Mouse (Mus musculus) testis, postnatal 14 days (tissue): ENCODE results near the gene Lin7b.
A peak's percentile ranks its signal among the peaks of the same experiment; 100 is the strongest.
"Not testable (repeated sequence)": the region's sequence is repeated elsewhere in the genome, so short reads cannot be mapped to it uniquely, and the experiment has no call there.

Source experiments
- DNase-seq: peaks from one replicate; pipeline ENCODE4 v3.0.0; 2021; ENCODE audit warnings: low spot score

Lin7b gene

GRCm38 (mm10) chr7:45395578-45396336 lies 25.4 kb upstream of the Lin7b start, which contains the start of gene Snrnp70:
Gene Snrnp70, minus strand, starts transcription at chr7:45395742.
- DNase-seq: peak; percentile 100

GRCm38 (mm10) chr7:45395129-45395541 lies 24.8 kb upstream of the Lin7b start:
- peak; percentile 87 for DNase-seq

- DNase-seq: no peak
Observed at GRCm38 (mm10) chr7:45386077-45386476, 15.7 kb upstream of the Lin7b start.

GRCm38 (mm10) chr7:45376057-45376456 lies 5.7 kb upstream of the Lin7b start:
- DNase-seq: no peak

- no peak for DNase-seq
Observed at GRCm38 (mm10) chr7:45374620-45375019, 4.2 kb upstream of the Lin7b start.

GRCm38 (mm10) chr7:45372371-45372770 lies 2.0 kb upstream of the Lin7b start:
- no peak for DNase-seq

GRCm38 (mm10) chr7:45369836-45370474 lies 428 bp downstream of the Lin7b start:
- DNase-seq: peak; percentile 50

- DNase-seq: no peak
Observed at GRCm38 (mm10) chr7:45369022-45369745, 1.2 kb downstream of the Lin7b start.

GRCm38 (mm10) chr7:45368178-45368577 lies 2.2 kb downstream of the Lin7b start:
- no peak for DNase-seq

- peak; percentile 94 for DNase-seq
Observed at GRCm38 (mm10) chr7:45367020-45367880, 3.1 kb downstream of the Lin7b start.

- DNase-seq: no peak
Observed at GRCm38 (mm10) chr7:45366652-45367019, 3.7 kb downstream of the Lin7b start, which contains the start of gene Ppfia3. Gene Ppfia3, minus strand, starts transcription at chr7:45367019.

GRCm38 (mm10) chr7:45365742-45366651 lies 4.4 kb downstream of the Lin7b start:
- no peak for DNase-seq

GRCm38 (mm10) chr7:45363983-45364382 lies 6.4 kb downstream of the Lin7b start:
- no peak for DNase-seq

- DNase-seq: peak; percentile 60
Observed at GRCm38 (mm10) chr7:45362801-45363200, 7.6 kb downstream of the Lin7b start.

- DNase-seq: peak; percentile 90
Observed at GRCm38 (mm10) chr7:45361243-45361804, 9.1 kb downstream of the Lin7b start.

GRCm38 (mm10) chr7:45360404-45361125 lies 9.8 kb downstream of the Lin7b start:
- no peak for DNase-seq

- not testable (repeated sequence) for DNase-seq
Observed at GRCm38 (mm10) chr7:45359081-45359480, 11.3 kb downstream of the Lin7b start.

GRCm38 (mm10) chr7:45356087-45356486 lies 14.3 kb downstream of the Lin7b start:
- DNase-seq: no peak

- DNase-seq: no peak
Observed at GRCm38 (mm10) chr7:45355318-45356020, 14.9 kb downstream of the Lin7b start.
